Mouse (Mus musculus): Measurements from ENCODE around the gene 6030452D12Rik.

The 6030452D12Rik gene

GRCm38 (mm10) chr8:106518763-106519162 lies 18.4 kb downstream of the 6030452D12Rik start:
- DNase-seq, result no peak

- no peak for DNase-seq
Observed at GRCm38 (mm10) chr8:106520578-106520977, 20.3 kb downstream of the 6030452D12Rik start.

- DNase-seq, result no peak
Observed at GRCm38 (mm10) chr8:106521845-106522244, 21.5 kb downstream of the 6030452D12Rik start.

- no peak for DNase-seq
Observed at GRCm38 (mm10) chr8:106526725-106527124, 26.4 kb downstream of the 6030452D12Rik start.

GRCm38 (mm10) chr8:106527241-106528036 lies 27.1 kb downstream of the 6030452D12Rik start:
- DNase-seq, result no peak

- DNase-seq, result no peak
Observed at GRCm38 (mm10) chr8:106528596-106529249, 28.4 kb downstream of the 6030452D12Rik start.

GRCm38 (mm10) chr8:106529885-106530482 lies 29.7 kb downstream of the 6030452D12Rik start:
- DNase-seq, result no peak

- no peak for DNase-seq
Observed at GRCm38 (mm10) chr8:106530566-106530965, 30.2 kb downstream of the 6030452D12Rik start.

GRCm38 (mm10) chr8:106533709-106534108 lies 33.4 kb downstream of the 6030452D12Rik start:
- no peak for DNase-seq

GRCm38 (mm10) chr8:106534449-106534848 lies 34.1 kb downstream of the 6030452D12Rik start:
- no peak for DNase-seq

- no peak for DNase-seq
Observed at GRCm38 (mm10) chr8:106535448-106535847, 35.1 kb downstream of the 6030452D12Rik start.

- no peak for DNase-seq
Observed at GRCm38 (mm10) chr8:106539193-106539592, 38.9 kb downstream of the 6030452D12Rik start.

GRCm38 (mm10) chr8:106541002-106541401 lies 40.7 kb downstream of the 6030452D12Rik start:
- DNase-seq, result no peak

GRCm38 (mm10) chr8:106543043-106543442 lies 42.7 kb downstream of the 6030452D12Rik start:
- no peak for DNase-seq

- DNase-seq, result no peak
Observed at GRCm38 (mm10) chr8:106545149-106545548, 44.8 kb downstream of the 6030452D12Rik start.

- no peak for DNase-seq
Observed at GRCm38 (mm10) chr8:106546746-106547145, 46.4 kb downstream of the 6030452D12Rik start.

- no peak for DNase-seq
Observed at GRCm38 (mm10) chr8:106548366-106548936, 48.1 kb downstream of the 6030452D12Rik start.

- DNase-seq, result no peak
Observed at GRCm38 (mm10) chr8:106550906-106551305, 50.6 kb downstream of the 6030452D12Rik start.

- no peak for DNase-seq
Observed at GRCm38 (mm10) chr8:106554011-106554410, 53.7 kb downstream of the 6030452D12Rik start.

GRCm38 (mm10) chr8:106556068-106556645 lies 55.8 kb downstream of the 6030452D12Rik start:
- DNase-seq, result no peak

Measured in heart, adult 11 months (tissue).